Mouse (Mus musculus) CD4-positive, CD25-positive, alpha-beta regulatory T cell, adult 9 weeks (primary cell): ENCODE results near the gene Ndufa12. TPM values are rescaled to one million over a fixed set of nuclear protein-coding genes. Genes with fewer than 3 reads are reported as not detected.

Experiments used
- polyA plus RNA-seq: library from polyadenylated mRNA; unstranded; fragments of 100-300 nt; shearing (Covaris generic); gene quantifications from one replicate; pipeline ENCODE4 v1.2.1, GENCODE M21; 2017

Ndufa12 gene
- polyA plus RNA-seq = 134 TPM

GRCm38 (mm10) chr10:94198482-94199405 lies at the start of gene Ndufa12:
Gene Ndufa12 (plus strand): TSS chr10:94198720.

Other genes with a start within 250 kb of the Ndufa12 start
- 20.4 TPM for gene Vezt, start 162.9 kb upstream of the Ndufa12 start, polyA plus RNA-seq
- gene Fgd6, start 162.7 kb upstream of the Ndufa12 start, polyA plus RNA-seq = 3.5 TPM
- 10.6 TPM for gene Nr2c1, start 50.7 kb upstream of the Ndufa12 start, polyA plus RNA-seq
- gene Gm4792, start 100.0 kb downstream of the Ndufa12 start, polyA plus RNA-seq = not detected
- 1.8 TPM for gene Tmcc3, start 113.2 kb downstream of the Ndufa12 start, polyA plus RNA-seq